Mouse (Mus musculus) adrenal gland, postnatal 25 days (tissue): ENCODE data around the gene Etl4. TPM values are rescaled to one million over a fixed set of nuclear protein-coding genes. Genes with fewer than 3 reads are reported as not detected.

ENCODE experiments used
- DNase-seq: peaks from one replicate; pipeline ENCODE4 v3.0.0; 2021; ENCODE audit warnings: mixed read lengths
- total RNA-seq: library from RNA; stranded (reverse); gene quantifications from 2 replicates; pipeline ENCODE4 v1.2.3, GENCODE M21; 2021

Gene Etl4
- total RNA-seq, 1 experiment from 2014 or later = 28.4 TPM

DNA sequence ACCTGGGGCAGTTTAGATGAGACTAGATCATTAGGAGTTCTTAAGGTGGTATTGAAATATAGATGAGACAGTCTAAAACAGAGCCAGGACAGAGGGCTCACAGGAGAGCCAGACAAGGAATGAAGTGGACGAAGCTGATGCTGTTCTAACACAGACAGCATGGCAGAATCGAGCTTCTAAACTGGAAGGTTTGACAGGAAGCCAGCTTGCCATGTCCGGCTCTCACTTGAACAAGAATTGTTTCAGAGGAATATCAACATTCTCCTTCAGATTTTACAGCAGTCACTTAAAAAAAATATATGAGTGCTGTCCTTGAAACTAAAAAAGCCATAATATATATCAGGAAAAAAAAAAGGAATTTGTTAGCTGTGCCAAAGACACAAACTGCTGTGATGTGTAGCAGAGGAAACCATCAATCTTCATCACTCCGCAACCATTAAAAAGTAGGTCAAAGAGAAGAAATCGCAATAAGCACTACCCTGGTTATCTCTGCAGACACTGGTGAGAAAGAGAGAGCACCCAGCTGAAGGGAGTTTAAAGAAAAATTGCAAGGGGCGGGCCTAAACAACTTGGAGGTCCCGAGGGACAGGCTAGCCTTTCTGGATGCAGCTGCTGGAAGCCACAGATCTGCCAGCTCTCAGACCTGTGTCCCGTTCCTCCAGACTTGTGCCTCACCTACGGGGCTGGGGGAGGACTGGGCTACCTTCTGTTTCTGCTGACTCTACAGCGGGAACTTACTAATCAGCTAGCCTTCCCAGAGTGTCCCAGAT, 534.3 kb downstream of the Etl4 start:
- DNase-seq = no peak

DNA sequence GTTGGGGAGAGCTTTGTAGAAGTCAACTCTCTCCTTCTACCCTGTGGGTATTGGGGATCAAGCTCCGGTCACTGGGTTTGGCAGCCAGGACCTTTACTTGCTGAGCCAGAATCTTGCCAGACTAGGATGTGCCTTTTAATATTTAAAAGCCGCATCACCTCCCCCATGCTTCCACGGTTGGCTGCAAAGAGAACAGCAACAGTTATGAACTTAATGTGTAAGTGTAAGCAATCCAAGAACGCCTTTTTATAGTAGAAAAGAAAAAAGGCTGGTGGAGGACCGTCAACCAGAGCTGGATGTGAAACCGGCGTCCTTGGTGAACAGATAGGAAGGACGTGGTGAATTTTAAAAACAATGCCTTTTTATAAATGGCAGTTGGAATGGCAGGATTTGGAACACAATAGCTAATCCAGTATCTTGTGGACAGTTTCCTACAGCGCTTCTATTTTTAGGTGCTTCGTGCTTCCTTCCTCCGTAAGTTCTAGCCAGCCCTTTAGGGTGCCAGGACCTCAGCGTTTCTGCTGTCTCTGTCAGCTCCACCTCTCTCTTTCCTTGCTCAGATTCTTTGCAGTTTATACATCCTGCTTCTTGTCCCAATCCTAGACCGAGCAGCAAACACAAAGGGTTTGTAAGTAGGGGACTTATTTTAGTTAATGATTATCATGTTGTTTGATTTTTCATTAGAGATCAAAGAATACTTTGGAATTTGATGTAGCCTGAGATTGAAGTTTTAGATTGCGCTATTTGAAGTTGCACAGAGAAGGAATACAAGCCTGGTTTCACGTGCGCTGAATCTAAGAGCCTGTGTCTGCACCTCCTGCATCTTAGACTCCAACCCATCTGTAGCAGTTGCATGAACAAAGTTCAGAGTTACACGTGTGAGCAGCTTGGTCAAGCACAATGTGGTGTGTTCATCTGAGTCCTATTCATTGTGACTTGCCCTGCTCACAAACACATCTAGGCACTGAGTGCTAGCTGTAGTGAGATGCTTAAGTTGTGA, 535.9 kb downstream of the Etl4 start:
- DNase-seq = no peak

DNA sequence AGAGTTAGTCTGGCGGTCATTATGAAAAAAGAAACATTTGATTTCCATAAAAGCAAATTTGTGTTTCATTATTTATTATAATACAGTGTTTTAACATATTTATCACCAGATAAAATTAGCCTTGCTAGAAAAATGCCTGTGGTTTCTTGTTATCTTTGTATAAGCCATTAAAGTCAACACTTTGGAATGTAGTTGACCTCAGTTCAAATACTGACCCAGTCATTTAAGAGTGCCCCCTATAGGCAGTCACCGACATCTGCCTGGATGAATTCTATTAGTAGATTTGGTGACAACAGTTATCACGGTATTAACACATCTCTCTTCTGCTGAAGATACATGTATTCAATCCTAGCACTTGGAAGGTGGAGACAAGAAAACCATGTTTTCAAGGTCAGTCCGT, 536.6 kb downstream of the Etl4 start:
- DNase-seq = no peak

DNA sequence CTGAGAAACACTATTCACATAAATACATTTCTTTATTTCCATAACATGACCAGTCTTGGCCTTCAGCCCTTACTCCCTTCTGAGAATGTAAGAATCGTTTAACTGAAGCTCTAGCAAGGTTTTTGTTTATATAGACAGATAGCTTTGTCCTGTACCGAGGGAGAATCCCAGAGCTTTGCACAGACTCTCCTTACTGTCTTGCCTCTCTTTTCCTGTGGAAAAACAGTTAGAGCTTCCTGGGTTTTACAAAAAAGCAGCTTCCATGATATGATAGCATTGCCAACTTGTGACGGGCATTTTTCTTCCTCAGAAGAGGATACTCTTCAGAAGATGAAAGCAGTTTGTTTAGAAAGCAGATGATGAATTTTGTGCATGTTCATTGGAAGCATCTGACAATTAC, 541.4 kb downstream of the Etl4 start:
- DNase-seq = no peak

DNA sequence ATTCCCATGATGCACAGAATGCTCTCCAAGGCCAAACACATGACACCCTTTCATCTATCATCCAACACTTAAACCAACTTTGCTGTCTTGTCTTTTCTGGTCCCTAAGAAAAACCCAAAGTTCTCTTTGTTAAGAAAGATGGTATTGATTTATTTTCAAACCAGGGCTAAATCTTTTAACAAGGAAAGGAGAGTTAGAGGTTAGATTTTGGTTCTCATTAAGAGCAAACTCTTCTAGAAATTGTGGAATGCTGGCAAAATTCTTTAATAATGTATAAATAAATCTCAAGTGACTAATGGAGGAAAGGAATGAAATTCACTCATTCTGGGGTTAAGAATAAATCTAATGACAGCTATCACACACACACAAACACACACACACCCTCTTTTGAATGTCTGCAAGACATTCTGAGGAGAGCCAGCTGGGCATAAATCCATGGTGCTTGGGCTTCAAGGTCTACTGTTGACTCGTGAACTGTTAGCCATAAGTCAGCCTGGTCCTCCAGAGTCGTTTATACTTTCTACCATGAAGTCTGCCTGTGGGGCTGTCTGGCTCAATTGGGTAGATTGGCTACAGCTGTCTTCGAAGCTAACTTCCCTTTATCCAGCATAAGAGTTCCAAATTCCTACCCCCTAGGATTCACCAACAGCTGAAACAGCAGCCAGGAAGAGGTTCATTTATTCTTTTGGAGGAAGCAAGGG, 544.1 kb downstream of the Etl4 start:
- no peak for DNase-seq

DNA sequence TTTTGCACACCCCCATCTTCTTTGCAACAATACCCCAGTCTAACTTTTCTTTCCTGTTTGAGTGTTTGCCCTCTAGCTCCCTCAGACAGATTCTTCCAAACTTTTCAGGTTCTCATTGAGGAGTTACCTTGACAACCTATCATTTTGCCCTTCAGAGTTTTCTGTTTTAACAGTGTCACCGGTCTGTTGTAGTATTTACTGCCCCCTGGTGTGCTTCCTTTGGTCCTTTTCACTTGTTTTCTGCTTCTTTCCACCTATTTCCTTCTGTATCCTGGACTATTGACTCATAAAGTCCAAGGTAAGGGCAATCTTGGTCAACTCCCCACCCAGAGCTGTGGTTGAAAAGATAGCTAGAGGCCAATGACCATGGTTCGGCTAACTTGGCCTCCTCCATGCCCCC, 569.6 kb downstream of the Etl4 start:
- no peak for DNase-seq

DNA sequence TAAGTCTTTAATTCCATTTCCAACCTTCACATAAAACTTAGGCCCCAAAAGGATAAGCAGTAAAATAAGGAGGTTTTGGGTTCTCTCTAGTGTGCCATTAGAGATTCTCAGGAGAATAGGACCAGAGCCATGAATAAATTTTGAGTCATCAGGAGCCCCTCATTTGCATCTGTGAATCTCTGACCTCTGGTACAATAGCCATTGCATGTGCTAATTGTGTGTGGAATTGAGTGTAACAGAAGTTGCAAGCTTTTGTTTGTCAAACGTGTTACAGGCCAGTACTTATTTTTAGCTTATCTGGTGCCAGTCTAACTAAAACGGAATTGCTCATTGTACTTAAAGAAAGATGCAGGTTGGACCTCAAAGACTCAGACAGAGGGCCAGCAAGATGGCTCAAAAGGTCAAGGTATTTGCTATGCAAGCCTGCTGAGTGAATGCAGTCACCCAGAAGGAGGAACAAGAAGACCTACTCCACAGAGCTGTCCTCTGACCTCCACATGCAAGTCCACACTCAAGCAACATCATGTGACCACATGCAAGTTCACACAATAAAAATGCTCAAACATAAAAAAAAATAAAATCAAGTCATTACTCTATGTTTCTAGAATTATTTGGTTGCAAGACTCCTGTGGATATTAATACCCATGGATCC, 576.7 kb downstream of the Etl4 start:
- no peak for DNase-seq

DNA sequence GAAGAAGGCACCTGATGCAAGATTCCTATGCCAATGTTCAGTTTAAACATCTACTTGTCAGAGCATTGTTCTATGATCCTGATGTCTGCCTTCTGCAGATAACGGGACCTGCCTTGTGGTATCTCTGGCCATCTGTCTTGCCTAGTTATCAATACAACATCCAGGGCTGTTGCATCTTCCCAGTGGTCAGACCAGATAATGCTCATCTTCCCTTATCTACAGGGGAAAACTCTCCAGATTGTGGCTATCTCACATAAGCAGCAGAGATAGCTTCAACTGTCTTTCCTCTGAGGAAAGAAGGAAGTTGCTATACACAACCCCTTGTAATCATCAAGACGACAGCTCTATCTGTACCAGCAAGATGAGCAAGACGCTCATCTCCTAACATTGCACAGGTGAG, 579.5 kb downstream of the Etl4 start:
- DNase-seq = no peak

DNA sequence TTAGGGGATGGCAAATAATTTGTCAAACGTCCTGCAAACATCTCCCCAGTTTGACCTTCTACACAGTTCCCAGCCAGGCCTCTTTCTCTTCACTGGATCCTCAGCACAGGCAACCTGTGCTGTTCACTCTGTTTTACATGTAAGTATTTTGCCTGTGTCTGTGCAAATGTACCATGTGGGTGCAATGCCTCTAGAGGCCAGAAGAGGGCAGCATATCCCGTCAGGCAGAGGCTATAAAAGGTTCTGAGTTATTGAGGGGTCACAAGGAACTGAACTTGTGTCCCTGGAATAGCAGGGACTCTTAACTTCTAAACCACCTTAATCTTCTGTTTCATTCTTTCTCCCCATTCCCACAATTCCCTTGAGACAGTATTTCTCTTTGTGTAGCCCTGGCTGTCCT, 582.5 kb downstream of the Etl4 start:
- DNase-seq = no peak

DNA sequence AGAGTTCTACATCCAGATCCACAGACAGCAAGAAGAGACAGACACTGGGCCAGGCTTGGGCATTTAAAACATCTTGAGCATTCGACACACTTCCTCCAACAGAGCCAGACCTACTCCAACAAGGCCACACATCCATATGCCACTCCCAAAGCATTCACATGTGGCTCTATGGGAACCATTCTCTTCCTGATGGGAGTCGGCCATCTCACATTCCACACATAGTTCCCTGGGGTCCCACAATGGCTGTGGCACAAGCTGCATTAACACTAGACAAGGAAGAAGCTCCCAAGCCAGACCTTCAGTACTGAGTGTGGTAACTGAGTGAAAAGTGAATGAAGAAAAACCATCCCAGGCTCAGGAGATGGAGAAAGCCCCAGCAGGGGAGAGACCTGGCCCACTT, 584.2 kb downstream of the Etl4 start:
- no peak for DNase-seq

DNA sequence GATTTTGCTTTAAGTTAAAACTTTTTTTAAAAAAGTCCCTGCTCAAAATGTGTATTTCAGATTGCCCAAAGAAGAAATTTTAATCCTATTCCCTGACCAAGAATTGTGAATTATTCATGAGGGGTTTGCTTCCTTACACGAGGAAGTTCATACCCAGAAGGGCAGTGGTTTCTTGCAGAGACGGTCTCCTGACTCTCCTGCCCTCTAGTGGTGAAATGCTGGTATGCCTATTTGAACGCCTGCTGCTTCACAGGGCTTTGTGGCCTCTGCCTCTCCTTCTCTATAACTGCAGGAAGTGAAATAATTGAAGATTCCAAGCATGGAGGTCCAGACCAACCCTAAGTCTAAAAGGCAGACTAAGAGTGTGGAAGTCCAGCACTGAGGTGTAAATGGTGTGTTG, 585.1 kb downstream of the Etl4 start:
- DNase-seq = peak; percentile 51

DNA sequence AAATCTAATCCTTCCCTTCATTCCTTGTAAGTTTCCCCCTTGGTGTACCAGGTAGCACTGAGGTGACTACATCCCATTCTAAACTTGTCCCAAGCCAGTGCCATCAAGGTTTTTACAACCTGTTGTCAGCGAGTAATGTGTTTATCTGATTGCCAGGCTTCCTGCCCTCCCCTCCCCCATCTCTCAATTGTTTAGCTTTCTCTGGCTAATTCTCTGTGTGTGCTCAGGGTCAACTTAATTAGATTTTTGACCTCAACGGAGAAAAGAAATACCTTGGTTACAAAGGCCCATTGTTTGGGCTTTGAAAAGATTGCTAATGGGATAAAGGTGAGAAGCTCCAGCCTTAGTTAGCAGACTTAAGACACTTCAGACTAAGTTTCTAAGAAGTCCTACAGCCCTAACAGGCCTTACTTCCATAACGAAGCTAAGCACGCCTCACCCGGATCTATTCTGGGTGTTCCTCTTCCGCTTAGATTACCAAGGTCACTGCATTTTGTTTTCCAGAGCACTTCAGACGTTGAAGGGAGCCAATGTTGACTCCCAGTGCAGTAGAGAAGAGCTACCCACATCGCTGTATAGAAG, 586.7 kb downstream of the Etl4 start:
- DNase-seq = no peak

DNA sequence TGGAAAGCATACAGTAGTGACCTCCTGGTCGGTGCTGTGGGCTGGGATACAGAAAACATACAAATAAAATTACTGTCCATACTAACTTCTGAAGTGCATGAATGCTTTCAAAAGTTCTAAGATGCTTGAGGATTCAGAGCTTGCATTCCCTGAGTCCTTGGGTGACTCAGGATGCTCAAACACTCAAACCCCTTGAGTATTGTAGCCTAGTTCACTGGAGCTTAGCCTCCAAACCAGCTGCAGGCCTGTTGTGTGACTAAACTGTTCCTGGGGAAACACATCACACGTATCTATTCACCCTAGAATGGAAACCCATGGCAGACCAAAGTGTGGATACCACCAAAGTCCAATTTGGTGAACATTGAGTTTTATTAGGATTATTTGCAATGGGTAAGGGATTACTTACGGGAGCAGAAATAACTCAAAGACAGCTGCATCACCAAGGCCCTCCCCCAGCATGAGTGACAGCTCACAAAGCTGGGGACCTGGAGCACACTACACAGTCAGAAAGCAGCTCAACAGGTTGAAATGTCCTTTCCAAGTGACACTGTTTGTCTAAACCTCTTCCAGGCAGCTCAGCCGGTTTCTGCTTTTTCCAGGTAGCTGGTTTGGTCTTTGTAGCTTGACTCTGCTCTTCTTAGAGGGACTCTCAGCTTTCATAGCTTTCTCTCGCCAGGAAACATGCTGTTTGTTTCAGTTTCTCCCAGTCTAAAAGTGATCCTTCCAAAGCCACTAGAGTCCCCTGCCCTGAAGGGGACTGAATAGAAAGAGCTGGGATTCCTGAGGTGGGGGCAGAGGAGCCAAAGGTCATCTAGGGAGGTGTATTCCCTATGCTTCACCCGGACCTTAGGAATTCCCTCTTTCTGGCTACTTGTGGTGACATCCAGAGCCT, 598.5 kb downstream of the Etl4 start:
- DNase-seq = no peak

DNA sequence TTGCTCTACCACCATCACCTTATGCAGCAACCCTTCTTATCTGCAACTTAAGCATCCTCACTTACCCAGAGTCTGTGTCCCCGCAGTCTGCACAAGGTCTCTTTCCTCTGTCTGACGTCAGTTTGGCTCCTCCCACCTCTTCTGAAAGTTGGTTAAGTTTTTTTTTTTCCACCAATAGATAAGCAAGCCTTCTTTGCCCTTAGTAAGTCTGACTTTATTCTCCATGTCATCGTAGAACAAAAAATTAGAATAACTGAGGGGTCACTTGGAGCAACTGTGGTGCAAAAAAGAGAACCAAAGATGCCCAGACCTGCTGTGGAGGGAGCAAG, 599.1 kb downstream of the Etl4 start:
- DNase-seq = no peak

DNA sequence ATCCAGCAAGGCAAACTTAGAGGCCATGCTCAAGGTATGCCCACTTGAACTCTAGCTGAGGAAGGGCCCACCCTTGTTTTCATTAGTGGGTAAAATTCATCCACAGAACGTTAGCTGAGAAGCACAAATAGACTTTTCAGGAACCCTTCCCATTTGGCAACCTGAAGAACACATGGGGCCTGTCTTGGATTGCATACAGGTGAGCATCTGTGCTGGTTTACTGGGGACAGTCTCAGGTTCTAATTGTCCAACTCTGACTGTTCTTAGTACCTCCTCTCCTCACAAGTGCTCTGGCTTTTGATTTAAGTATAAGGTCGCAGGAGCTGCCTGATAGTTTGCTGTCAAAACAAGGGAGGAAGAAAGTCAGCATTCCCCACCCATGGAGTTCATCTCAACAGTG, 600.5 kb downstream of the Etl4 start:
- DNase-seq = no peak

DNA sequence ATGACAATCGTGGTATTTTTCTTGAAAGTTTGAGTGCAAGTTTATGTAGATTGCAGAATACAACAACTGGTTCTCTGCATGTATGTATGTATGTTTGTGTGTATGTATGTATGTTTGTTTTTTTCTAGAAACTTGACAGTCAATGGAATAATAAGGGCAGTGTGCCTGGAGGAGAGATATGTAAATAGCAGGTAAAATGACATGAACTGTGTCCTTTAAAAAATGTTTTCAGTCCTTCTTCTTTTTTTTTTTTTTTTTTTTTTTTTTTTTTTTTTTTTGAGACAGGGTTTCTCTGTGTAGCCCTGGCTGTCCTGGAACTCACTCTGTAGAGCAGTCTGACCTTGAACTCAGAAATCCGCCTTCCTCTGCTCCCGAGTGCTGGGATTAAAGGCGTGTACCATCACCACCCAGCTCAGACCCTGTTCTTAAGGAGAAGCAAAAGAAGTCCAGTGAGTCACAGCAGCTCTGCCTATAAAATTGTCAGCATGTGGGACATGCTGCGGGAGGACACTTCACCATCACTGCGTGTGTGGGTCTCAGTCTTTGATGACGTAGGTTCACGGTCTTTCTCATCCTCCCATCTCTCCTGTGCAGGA, 606.8 kb downstream of the Etl4 start:
- DNase-seq = no peak

DNA sequence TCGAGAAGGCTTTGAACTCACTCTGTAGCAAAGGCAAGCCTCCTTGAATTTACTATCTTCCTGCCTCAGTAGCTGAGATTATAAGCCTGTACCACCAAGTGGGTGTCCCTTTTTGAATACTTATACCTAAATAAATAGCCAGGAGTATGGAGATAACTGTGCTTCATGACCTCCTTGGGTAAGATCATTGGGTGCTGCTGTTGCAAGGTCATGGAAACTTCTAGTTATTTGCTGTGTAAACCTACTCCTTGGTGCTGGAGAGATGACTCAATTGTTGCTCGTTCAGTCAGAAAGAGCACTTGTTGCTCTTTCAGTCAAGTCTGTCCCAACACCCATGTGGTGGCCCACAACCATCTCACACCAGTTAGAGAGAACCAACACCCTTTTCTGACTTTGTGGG, 608.3 kb downstream of the Etl4 start:
- DNase-seq = no peak

DNA sequence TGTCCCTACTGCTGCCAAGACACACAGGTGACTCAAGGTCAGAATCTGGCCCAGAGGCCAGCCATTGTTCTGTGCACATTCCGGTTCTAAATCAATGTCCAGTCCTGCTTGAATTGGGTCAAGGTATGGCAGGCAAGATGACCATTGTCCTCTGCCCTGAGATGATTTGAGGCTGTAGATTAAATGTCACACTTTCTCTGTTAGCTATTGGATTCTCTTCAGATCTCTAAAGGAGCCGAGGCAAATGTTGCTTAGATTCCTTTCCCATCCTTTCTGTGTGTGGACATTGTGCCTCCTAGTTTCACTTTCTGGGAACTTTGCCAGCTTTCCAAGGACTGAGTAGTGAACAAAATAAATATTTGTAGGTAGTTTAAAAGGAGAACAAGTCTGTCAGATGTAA, 608.9 kb downstream of the Etl4 start:
- no peak for DNase-seq

DNA sequence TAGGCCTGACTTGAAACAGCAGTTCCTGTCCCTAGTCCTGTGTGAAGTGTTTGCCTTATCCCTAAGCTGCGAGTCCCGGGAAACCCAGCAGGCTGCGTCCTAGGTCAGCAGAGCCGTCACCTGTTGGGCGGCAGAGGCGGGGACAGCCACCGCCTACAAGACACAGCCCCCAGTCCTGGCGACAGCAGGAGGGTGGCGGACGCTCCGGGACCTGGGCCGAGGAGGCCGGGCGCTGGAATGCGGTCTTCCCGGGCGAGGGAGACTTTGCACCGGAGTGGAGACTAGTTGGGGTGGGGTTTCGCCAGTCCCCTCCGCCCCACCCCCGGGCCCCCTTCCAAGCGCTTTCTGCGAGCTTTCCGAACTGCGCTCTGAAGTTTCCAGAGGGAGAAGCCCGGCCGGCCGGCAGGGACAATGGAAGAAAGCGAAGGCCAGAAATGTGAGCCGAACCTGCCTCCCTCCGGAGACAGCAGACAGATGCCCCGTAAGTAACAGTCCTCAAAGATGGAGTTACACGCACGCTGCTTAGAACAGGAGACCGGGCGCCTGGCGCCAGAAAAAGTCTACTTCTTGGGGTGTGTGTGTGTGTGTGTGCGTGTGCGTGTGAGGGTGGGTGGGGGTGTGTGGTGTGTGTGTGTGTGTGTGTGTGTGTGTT, 610.0 kb downstream of the Etl4 start:
- peak; percentile 61 for DNase-seq

DNA sequence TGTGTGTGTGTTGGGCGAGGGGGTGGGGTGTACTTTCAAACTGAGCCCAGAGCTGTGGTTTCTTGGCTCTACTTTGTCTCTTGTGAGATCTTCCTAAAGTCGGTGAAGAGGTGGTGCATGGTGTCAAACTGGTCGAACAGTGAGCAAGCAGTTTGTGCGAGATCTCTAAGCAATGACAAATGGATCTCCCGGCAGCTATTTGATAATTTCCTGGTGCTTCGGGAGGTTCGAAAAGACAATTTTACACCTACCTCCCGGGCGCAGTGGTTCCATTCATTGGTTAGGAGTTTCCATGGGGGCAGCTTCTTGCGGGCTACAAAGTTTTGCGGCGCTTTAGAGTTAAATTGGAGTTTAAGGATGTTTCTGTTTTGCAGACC, 610.5 kb downstream of the Etl4 start:
- DNase-seq = no peak
